Mouse (Mus musculus) ES-Bruce4 (cell line): ENCODE measurements at regions not wholly inside any gene's neighbourhood (a gene's known extent, or its start where the extent isn't known, plus 50 kb on each side); places are given as distances from the start of the nearest gene placed in this dataset.
A peak's percentile ranks its signal among the peaks of the same experiment; 100 is the strongest.
"Not testable (repeated sequence)": the region's sequence is repeated elsewhere in the genome, so short reads cannot be mapped to it uniquely, and the experiment has no call there.

Source experiments
- H3K27ac ChIP-seq: 2 replicates; pipeline ENCODE4 v1.5.1; 2012; ENCODE audit warnings: low read length, inconsistent platforms; ENCODE audit not compliant: insufficient read depth
- H3K27me3 ChIP-seq: 2 replicates; pipeline ENCODE4 v1.6.1; 2012; ENCODE audit warnings: mild to moderate bottlenecking, low read length, inconsistent platforms; ENCODE audit not compliant: control insufficient read depth, poor library complexity, insufficient read depth, severe bottlenecking
- H3K36me3 ChIP-seq: 2 replicates; pipeline ENCODE4 v1.6.1; 2012; ENCODE audit warnings: inconsistent platforms, mild to moderate bottlenecking, low read length, moderate library complexity; ENCODE audit not compliant: control insufficient read depth, poor library complexity, insufficient read depth, severe bottlenecking
- H3K4me1 ChIP-seq: one replicate; pipeline ENCODE4 v1.8.1; 2011; ENCODE audit warnings: low read length; ENCODE audit not compliant: control insufficient read depth, insufficient read depth
- H3K4me3 ChIP-seq: 2 replicates; pipeline ENCODE4 v1.5.1; 2011; ENCODE audit warnings: low read depth, mild to moderate bottlenecking, low read length
- H3K9ac ChIP-seq: 2 replicates; pipeline ENCODE4 v1.6.1; 2012; ENCODE audit warnings: low read depth, mild to moderate bottlenecking, inconsistent platforms; ENCODE audit not compliant: poor library complexity, severe bottlenecking
- H3K9me3 ChIP-seq: replicated peaks from 2 replicates; pipeline ENCODE4 v1.6.1; 2012; ENCODE audit warnings: mild to moderate bottlenecking, low read length, inconsistent platforms; ENCODE audit not compliant: control insufficient read depth, poor library complexity, insufficient read depth, severe bottlenecking
- CTCF ChIP-seq: IDR thresholded peaks from one replicate; pipeline ENCODE4 v1.8.1; 2011; ENCODE audit warnings: low read depth, low read length
- EP300 ChIP-seq: IDR thresholded peaks from 2 replicates; pipeline ENCODE4 v1.6.1; 2011; ENCODE audit warnings: low read depth, low read length; ENCODE audit not compliant: insufficient read depth
- POLR2A ChIP-seq: IDR thresholded peaks from one replicate; pipeline ENCODE4 v1.8.1; 2011; ENCODE audit warnings: low read length; ENCODE audit not compliant: insufficient read depth

GRCm38 (mm10) chr4:79883129-79883528, 950.8 kb upstream of the Tyrp1 start:
- H3K4me1 ChIP-seq: not testable (repeated sequence)
- Histone ChIP-seq H3K27ac (0 out of 2 replicates have a peak overlapping the region, but pooled peaks have one; percentile 19), H3K9me3 (peaks cover 15% of the 10 kb centered on the region)

GRCm38 (mm10) chr4:79884116-79884515, 949.8 kb upstream of the Tyrp1 start:
- no peaks in the 10 kb centered on the region for H3K4me1 ChIP-seq
- no peak overlapping the region for H3K9ac ChIP-seq
- H3K27ac ChIP-seq: no peak overlapping the region
- TF ChIP-seq EP300 (no peak), CTCF (no peak), POLR2A (no peak)
- peaks cover 15% of the 10 kb centered on the region for H3K9me3 ChIP-seq
- H3K27me3 ChIP-seq: no peaks in the 10 kb centered on the region
- no peak overlapping the region for H3K4me3 ChIP-seq
- H3K36me3 ChIP-seq: no peaks in the 10 kb centered on the region; the same call in 1 of the 2 replicates

More at GRCm38 (mm10) chr4:79883129-79883528, 950.8 kb upstream of the Tyrp1 start:
- H3K9ac ChIP-seq, H3K27me3 ChIP-seq, H3K4me3 ChIP-seq, H3K36me3 ChIP-seq: not testable (repeated sequence)

GRCm38 (mm10) chr4:79884875-79885459, 949.0 kb upstream of the Tyrp1 start:
- H3K4me3 ChIP-seq: no peak overlapping the region
- TF ChIP-seq POLR2A (no peak), CTCF (no peak), EP300 (no peak)

More at GRCm38 (mm10) chr4:79884875-79885459, 949.0 kb upstream of the Tyrp1 start:
- no peaks in the 10 kb centered on the region; the same call in 1 of the 2 replicates for H3K36me3 ChIP-seq
- H3K4me1 ChIP-seq: no peaks in the 10 kb centered on the region
- no peak overlapping the region for H3K27ac ChIP-seq
- H3K9ac ChIP-seq: no peak overlapping the region
- no peaks in the 10 kb centered on the region for H3K27me3 ChIP-seq
- peaks cover 15% of the 10 kb centered on the region for H3K9me3 ChIP-seq
